Mouse (Mus musculus): ENCODE measurements around the gene Mta2.

- TF ChIP-seq CTCF (IDR thresholded peaks at IDR 0.05) = no peak
- TF ChIP-seq EP300 (IDR thresholded peaks at IDR 0.05) = no peak
Measured at GRCm38 (mm10) chr19:8952241-8952640, 10.6 kb downstream of the Mta2 start.

Data from lung, postnatal 0 days (tissue).